Mouse (Mus musculus) myocyte (in vitro differentiated cells): Measurements from ENCODE around the gene Pzp. TPM values are rescaled to one million over a fixed set of nuclear protein-coding genes. Genes with fewer than 3 reads are reported as not detected.

Experiments
- H3K27me3 ChIP-seq: one replicate; pipeline ENCODE4 v1.6.1; 2011; ENCODE audit not compliant: control insufficient read depth, insufficient read depth, insufficient read length
- H3K36me3 ChIP-seq: one replicate; pipeline ENCODE4 v1.6.1; 2011; ENCODE audit not compliant: control insufficient read depth, insufficient read depth
- H3K4me2 ChIP-seq: one replicate; pipeline ENCODE4 v1.6.1; 2011; ENCODE audit warnings: low read depth, control low read depth
- H3K4me3 ChIP-seq: one replicate; pipeline ENCODE4 v1.5.1; 2011; ENCODE audit warnings: mild to moderate bottlenecking, control low read depth, moderate library complexity
- H3K79me2 ChIP-seq: one replicate; pipeline ENCODE4 v1.6.1; 2011; ENCODE audit not compliant: control insufficient read depth, insufficient read depth
- H3ac ChIP-seq: one replicate; pipeline ENCODE4 v1.6.1; 2011; ENCODE audit not compliant: control insufficient read depth, insufficient read length
- CEBPB ChIP-seq: IDR thresholded peaks from 2 replicates; pipeline ENCODE4 v1.6.1; 2011; ENCODE audit warnings: mild to moderate bottlenecking, moderate library complexity; ENCODE audit not compliant: poor library complexity, insufficient read depth, severe bottlenecking
- E2F4 ChIP-seq: IDR thresholded peaks from one replicate; pipeline ENCODE4 v1.6.1; 2011; ENCODE audit warnings: mild to moderate bottlenecking, control low read depth, moderate library complexity; ENCODE audit not compliant: insufficient read depth
- MAX ChIP-seq: IDR thresholded peaks from one replicate; pipeline ENCODE4 v1.6.1; 2011; ENCODE audit warnings: low read depth, mild to moderate bottlenecking, control low read depth
- MYOD1 ChIP-seq, 3 experiments: IDR thresholded peaks; one replicate each; pipeline ENCODE4 v1.6.1; 2011; ENCODE audit warnings: control low read depth in 2 of 3, low read depth in 2 of 3, mild to moderate bottlenecking in 2 of 3, moderate library complexity in 1 of 3; ENCODE audit not compliant: insufficient read length in 2 of 3, control insufficient read depth in 1 of 3
- MYOG ChIP-seq, 3 experiments: IDR thresholded peaks; one replicate each; pipeline ENCODE4 v1.6.1; 2011; ENCODE audit warnings: control low read depth in 2 of 3, low read depth in 2 of 3, mild to moderate bottlenecking in 2 of 3; ENCODE audit not compliant: insufficient read length in 2 of 3, control insufficient read depth in 1 of 3, insufficient read depth in 1 of 3
- POLR2A ChIP-seq: IDR thresholded peaks from one replicate; pipeline ENCODE4 v1.6.1; 2011; ENCODE audit warnings: low read depth, mild to moderate bottlenecking, control low read depth, moderate library complexity; ENCODE audit not compliant: insufficient read length
- POLR2AphosphoS2 ChIP-seq: IDR thresholded peaks from one replicate; pipeline ENCODE4 v1.6.1; 2011; ENCODE audit warnings: low read depth, control low read depth; ENCODE audit not compliant: insufficient read length
- REST ChIP-seq: IDR thresholded peaks from one replicate; pipeline ENCODE4 v1.6.1; 2011; ENCODE audit warnings: mild to moderate bottlenecking, control low read depth, moderate library complexity; ENCODE audit not compliant: insufficient read depth, insufficient read length
- SRF ChIP-seq: IDR thresholded peaks from one replicate; pipeline ENCODE4 v1.6.1; 2011; ENCODE audit warnings: low read depth; ENCODE audit not compliant: control insufficient read depth, insufficient read length
- TCF12 ChIP-seq: IDR thresholded peaks from one replicate; pipeline ENCODE4 v1.6.1; 2011; ENCODE audit warnings: mild to moderate bottlenecking, control low read depth; ENCODE audit not compliant: poor library complexity, insufficient read depth, severe bottlenecking
- TCF3 ChIP-seq: IDR thresholded peaks from one replicate; pipeline ENCODE4 v1.6.1; 2011; ENCODE audit warnings: low read depth, control low read depth; ENCODE audit not compliant: insufficient read length
- USF1 ChIP-seq: IDR thresholded peaks from one replicate; pipeline ENCODE4 v1.6.1; 2011; ENCODE audit warnings: low read depth, mild to moderate bottlenecking, control low read depth, moderate library complexity
- polyA plus RNA-seq: library from polyadenylated mRNA; unstranded; fragments of >200 nt; fragmentation: generic; extraction: Trizol; gene quantifications from one replicate; pipeline ENCODE4 v1.2.1, GENCODE M21; 2012; ENCODE audit warnings: missing spikeins

Gene Pzp
- polyA plus RNA-seq, 1 experiment: not detected

DNA sequence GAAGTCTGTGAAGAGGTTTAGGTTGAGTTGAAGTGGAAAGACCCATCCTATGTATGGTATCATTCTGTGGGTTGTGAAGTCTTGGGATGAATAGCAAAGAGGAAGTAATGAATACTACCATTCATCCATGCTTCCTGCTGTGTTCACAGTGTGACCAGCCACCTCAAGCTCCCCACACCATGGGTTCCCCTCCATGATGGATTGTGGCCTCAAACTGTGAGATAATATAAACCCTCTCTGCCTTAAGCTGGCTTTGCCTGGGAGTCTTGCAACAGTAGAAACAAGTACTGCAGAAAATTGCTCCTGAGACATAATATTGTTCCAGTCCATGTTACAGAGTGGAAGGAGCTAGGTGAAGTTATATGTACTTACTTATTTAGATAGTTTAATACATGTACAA, 64.9 kb downstream of the Pzp start:
- H3K4me2 ChIP-seq: no peak overlapping the region
- no peaks in the 10 kb centered on the region for H3K79me2 ChIP-seq
- H3K4me3 ChIP-seq: no peak overlapping the region
- peaks cover 6% of the 10 kb centered on the region for H3K27me3 ChIP-seq
- no peak overlapping the region for H3ac ChIP-seq
- no peaks in the 10 kb centered on the region for H3K36me3 ChIP-seq
- TF ChIP-seq USF1 (no peak), TCF3 (no peak), REST (no peak), MYOD1 (IDR thresholded peaks at IDR 0.05; ENCODE audit: control insufficient read depth in 1 of 3, insufficient read length in 2 of 3, low read depth in 2 of 3) (no peak), POLR2AphosphoS2 (no peak), SRF (no peak), CEBPB (no peak), E2F4 (no peak), MYOG (IDR thresholded peaks at IDR 0.05; ENCODE audit: control insufficient read depth in 1 of 3, insufficient read depth in 1 of 3, insufficient read length in 2 of 3, low read depth in 2 of 3) (no peak), TCF12 (no peak), MAX (no peak), POLR2A (no peak)

GRCm38 (mm10) chr6:128460729-128461503, 65.6 kb downstream of the Pzp start:
- no peak overlapping the region for H3K4me3 ChIP-seq
- H3K79me2 ChIP-seq: no peaks in the 10 kb centered on the region
- H3ac ChIP-seq: no peak overlapping the region
- H3K27me3 ChIP-seq: peaks cover 6% of the 10 kb centered on the region
- no peak overlapping the region for H3K4me2 ChIP-seq
- TF ChIP-seq CEBPB (no peak), TCF12 (no peak), REST (no peak), TCF3 (no peak), MYOG (IDR thresholded peaks at IDR 0.05; ENCODE audit: control insufficient read depth in 1 of 3, insufficient read depth in 1 of 3, insufficient read length in 2 of 3, low read depth in 2 of 3) (no peak), E2F4 (no peak), MYOD1 (IDR thresholded peaks at IDR 0.05; ENCODE audit: control insufficient read depth in 1 of 3, insufficient read length in 2 of 3, low read depth in 2 of 3) (no peak), MAX (no peak), POLR2A (no peak), POLR2AphosphoS2 (no peak), SRF (no peak), USF1 (no peak)
- H3K36me3 ChIP-seq: no peaks in the 10 kb centered on the region

GRCm38 (mm10) chr6:128460321-128460720, 66.2 kb downstream of the Pzp start:
- H3ac ChIP-seq: no peak overlapping the region
- no peaks in the 10 kb centered on the region for H3K79me2 ChIP-seq
- H3K4me2 ChIP-seq: no peak overlapping the region
- no peak overlapping the region for H3K4me3 ChIP-seq
- TF ChIP-seq TCF3: no peak
- TF ChIP-seq TCF12: no peak
- no peak for TF ChIP-seq POLR2A
- TF ChIP-seq REST: no peak
- TF ChIP-seq MAX: no peak
- TF ChIP-seq POLR2AphosphoS2: no peak
- no peak for TF ChIP-seq USF1
- TF ChIP-seq SRF: no peak
- no peak for TF ChIP-seq E2F4
- no peak for TF ChIP-seq CEBPB
- TF ChIP-seq MYOG (IDR thresholded peaks at IDR 0.05; ENCODE audit: control insufficient read depth in 1 of 3, insufficient read depth in 1 of 3, insufficient read length in 2 of 3, low read depth in 2 of 3): no peak
- TF ChIP-seq MYOD1 (IDR thresholded peaks at IDR 0.05; ENCODE audit: control insufficient read depth in 1 of 3, insufficient read length in 2 of 3, low read depth in 2 of 3): no peak
- H3K27me3 ChIP-seq: peaks cover 6% of the 10 kb centered on the region
- H3K36me3 ChIP-seq: no peaks in the 10 kb centered on the region

GRCm38 (mm10) chr6:128457186-128457585, 69.3 kb downstream of the Pzp start:
- no peak overlapping the region for H3K4me2 ChIP-seq
- no peaks in the 10 kb centered on the region for H3K27me3 ChIP-seq
- H3K36me3 ChIP-seq: no peaks in the 10 kb centered on the region
- H3ac ChIP-seq: no peak overlapping the region
- H3K4me3 ChIP-seq: no peak overlapping the region
- TF ChIP-seq POLR2AphosphoS2 (no peak), TCF3 (no peak), SRF (no peak), TCF12 (no peak), MYOD1 (IDR thresholded peaks at IDR 0.05; ENCODE audit: control insufficient read depth in 1 of 3, insufficient read length in 2 of 3, low read depth in 2 of 3) (no peak), POLR2A (no peak), REST (no peak), CEBPB (no peak), E2F4 (no peak), USF1 (no peak), MYOG (IDR thresholded peaks at IDR 0.05; ENCODE audit: control insufficient read depth in 1 of 3, insufficient read depth in 1 of 3, insufficient read length in 2 of 3, low read depth in 2 of 3) (no peak), MAX (no peak)
- H3K79me2 ChIP-seq: no peaks in the 10 kb centered on the region
